12 mouse cellular contexts compared by ENCODE assay signal in the genomic region with DNA sequence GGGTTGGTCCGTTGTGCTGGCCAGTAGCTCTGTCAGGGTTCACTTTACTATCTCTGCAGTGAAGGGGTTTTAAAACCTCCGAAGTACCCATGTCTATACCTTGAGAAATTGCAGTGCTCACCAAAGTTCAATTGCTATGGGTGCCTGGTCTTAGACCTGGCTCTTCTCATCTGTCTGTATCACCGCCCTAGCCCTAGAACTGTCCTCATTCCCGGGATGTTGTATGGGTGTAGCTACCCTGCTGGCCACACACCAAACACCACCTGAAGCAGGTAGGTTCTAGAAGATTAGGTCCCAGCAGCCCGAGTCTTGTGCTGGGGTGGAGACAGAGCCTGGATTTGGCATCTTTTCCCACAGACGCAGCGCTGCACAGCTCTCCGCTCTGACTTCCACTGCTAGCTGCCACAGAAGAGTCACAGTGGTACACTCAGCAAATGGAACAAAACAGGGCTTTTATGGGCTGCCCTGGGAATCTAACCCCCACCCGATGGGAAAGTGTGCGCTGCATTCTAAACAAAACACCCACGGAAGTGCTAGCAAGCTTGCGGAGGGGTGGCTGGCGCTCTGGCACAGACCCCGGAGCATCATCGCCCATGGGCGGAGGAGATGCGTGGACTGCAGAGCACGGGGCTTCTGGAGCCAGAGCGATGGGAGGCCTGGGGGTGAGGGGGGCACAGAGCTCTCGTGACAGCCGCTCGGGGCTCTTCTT. TPM values are rescaled to one million over a fixed set of nuclear protein-coding genes. Genes with fewer than 3 reads are reported as not detected.
DNase-seq lines count a peak whose midpoint lies in the region; ATAC-seq lines count a peak whose summit lies in the region.
"Had no signal": no experiment of that assay in that cellular context is flagged by ENCODE, and none has a peak within 500 bp of the region (broad histone marks: within the 10 kb centered on the region; RNA-seq: fewer than 3 reads in every experiment).

No protein-coding gene starts in this region.

- no peak for ATAC-seq in midbrain, embryonic 11.5 days (ENCODE audit: low FRiP score)

- no peaks in the 10 kb centered on the region for H3K36me3 ChIP-seq in midbrain, embryonic 11.5 days (ENCODE audit: control insufficient read depth, insufficient read depth, low read length)
- H3K36me3 ChIP-seq: limb, embryonic 10.5 days; stomach, embryonic 15.5 days had no signal

- H3K27me3 ChIP-seq in midbrain, embryonic 11.5 days (ENCODE audit: control insufficient read depth, insufficient read depth, low read length): no peaks in the 10 kb centered on the region
- H3K27me3 ChIP-seq: stomach, embryonic 15.5 days had no signal

- no peaks in the 10 kb centered on the region for H3K4me1 ChIP-seq in midbrain, embryonic 11.5 days (ENCODE audit: control insufficient read depth, insufficient read depth, low read length)
- H3K4me1 ChIP-seq: stomach, embryonic 15.5 days had no signal

- H3K9ac ChIP-seq in midbrain, embryonic 11.5 days (ENCODE audit: low read length): no peak overlapping the region
- H3K9ac ChIP-seq: stomach, embryonic 15.5 days had no signal

- H3K4me3 ChIP-seq in midbrain, embryonic 11.5 days (ENCODE audit: low read depth, low read length): no peak overlapping the region
- H3K4me3 ChIP-seq: limb, embryonic 10.5 days; stomach, embryonic 15.5 days had no signal

- no peak overlapping the region for H3K27ac ChIP-seq in midbrain, embryonic 11.5 days (ENCODE audit: low read depth, low read length)
- H3K27ac ChIP-seq: limb, embryonic 10.5 days; stomach, embryonic 15.5 days had no signal

- WGBS in midbrain, embryonic 11.5 days: 85% methylated on average over 22 of the region's 22 CpGs

- H3K9me3 ChIP-seq in midbrain, embryonic 11.5 days (ENCODE audit: control insufficient read depth, low read length): no peaks in the 10 kb centered on the region
- H3K9me3 ChIP-seq: limb, embryonic 10.5 days; stomach, embryonic 15.5 days had no signal

- peak; percentile 78 for DNase-seq in layer of hippocampus, adult 11-12 months (ENCODE audit: low spot score)
- DNase-seq in layer of hippocampus, adult 9-10 months (ENCODE audit: low spot score): no peak
- peak; percentile 69 to 85 for DNase-seq in layer of hippocampus, adult 18-20 months (ENCODE audit: low spot score in 2 of 2)
- DNase-seq in midbrain, embryonic 11.5 days (ENCODE audit: low spot score, missing footprints): peak; percentile 69
- DNase-seq in embryo, embryonic 11 days: no peak
- DNase-seq in thymus, postnatal 10 days (ENCODE audit: low spot score in 2 of 2): no peak
- no peak for DNase-seq in retina, embryonic 14.5 days (ENCODE audit: low spot score)
- no peak for DNase-seq in urinary bladder, postnatal 10 days (ENCODE audit: low spot score)
- DNase-seq: cerebellum, adult 18-20 months; lung, postnatal 14 days had no signal

- no peak overlapping the region for H3K4me2 ChIP-seq in midbrain, embryonic 11.5 days
- H3K4me2 ChIP-seq: stomach, embryonic 15.5 days had no signal

RNA-seq across cellular contexts. Expression of gene Abcg1, which starts 21.2 kb away (rescaled TPM):
- 10 to 100 TPM; 84.0 to 84.6 TPM for total RNA-seq in layer of hippocampus, adult 18-20 months (2021)
- 10.4 TPM in 2 replicates for polyA plus RNA-seq in midbrain, embryonic 11.5 days (2014; fragmentation: Nextera tagmentation; extraction: Ambion mirVana)

Comparison
In these comparisons a context has a peak if more than half of its experiments do, and no peak if none do; other contexts are left out.
1. DNase-seq: peak in layer of hippocampus, adult 11-12 months (single experiment), layer of hippocampus, adult 18-20 months (2 of 2) and midbrain, embryonic 11.5 days (single experiment); none in layer of hippocampus, adult 9-10 months (single experiment), embryo, embryonic 11 days (single experiment), thymus, postnatal 10 days (0 of 2), retina, embryonic 14.5 days (single experiment) and urinary bladder, postnatal 10 days (single experiment).